Mouse (Mus musculus) neural tube, embryonic 11.5 days (tissue): ENCODE measurements around the gene Mdm4. TPM values are rescaled to one million over a fixed set of nuclear protein-coding genes. Genes with fewer than 3 reads are reported as not detected.

Experiments
- ATAC-seq: fragments of 200-750 bp; cut with Nextera tagmentation; 2 replicates; pipeline ENCODE4 v1.8.0; 2017; ENCODE audit warnings: moderate number of reproducible peaks, mild to moderate bottlenecking, moderate TSS enrichment, moderate library complexity; ENCODE audit not compliant: insufficient read depth, low FRiP score, low TSS enrichment
- DNase-seq: peaks from one replicate; pipeline ENCODE4 v3.0.0-alpha.2; 2015; ENCODE audit warnings: low spot score
- H3K27ac ChIP-seq: fragments of 300-500 bp; sonication (generic); 2 replicates; pipeline ENCODE4 v1.5.1; 2014; ENCODE audit warnings: low read depth, mild to moderate bottlenecking, low read length
- H3K27me3 ChIP-seq: fragments of 300-500 bp; sonication (generic); 2 replicates; pipeline ENCODE4 v1.6.1; 2014; ENCODE audit warnings: mild to moderate bottlenecking, low read length, mixed read lengths; ENCODE audit not compliant: control insufficient read depth, insufficient read depth
- H3K36me3 ChIP-seq: fragments of 300-500 bp; sonication (generic); 2 replicates; pipeline ENCODE4 v1.6.1; 2014; ENCODE audit warnings: mild to moderate bottlenecking, low read length, moderate library complexity, mixed read lengths; ENCODE audit not compliant: control insufficient read depth, insufficient read depth
- H3K4me1 ChIP-seq: fragments of 300-500 bp; sonication (generic); 2 replicates; pipeline ENCODE4 v1.6.1; 2014; ENCODE audit warnings: low read length, mixed read lengths; ENCODE audit not compliant: control insufficient read depth, insufficient read depth
- H3K4me2 ChIP-seq: fragments of 300-500 bp; sonication (generic); 2 replicates; pipeline ENCODE4 v1.6.1; 2014; ENCODE audit warnings: low read depth, mild to moderate bottlenecking, moderate library complexity
- H3K4me3 ChIP-seq: fragments of 300-500 bp; sonication (generic); 2 replicates; pipeline ENCODE4 v1.5.1; 2014; ENCODE audit warnings: low read depth, low read length
- H3K9ac ChIP-seq: fragments of 300-500 bp; sonication (generic); 2 replicates; pipeline ENCODE4 v1.6.1; 2014; ENCODE audit warnings: mild to moderate bottlenecking, low read length
- H3K9me3 ChIP-seq: fragments of 300-500 bp; sonication (generic); 2 replicates; pipeline ENCODE4 v1.6.1; 2016; ENCODE audit warnings: low read length; ENCODE audit not compliant: control insufficient read depth
- WGBS: fragments of 180-500 bp; shearing (Covaris S2); extraction: QIAGEN DNeasy Blood & Tissue Kit; methylation state at CpG from one replicate; pipeline ENCODE4 v1.1.7; 2014; 5-methylcytosine and 5-hydroxymethylcytosine counted together
- polyA plus RNA-seq: library from polyadenylated mRNA; unstranded; fragments of >200 nt; fragmentation: Nextera tagmentation; extraction: Ambion mirVana; gene quantifications from 2 replicates; pipeline ENCODE4 v1.2.1, GENCODE M21; 2014

Mdm4 gene
- polyA plus RNA-seq, 1 experiment from 2014 or later = 41.2 TPM

GRCm38 (mm10) chr1:133073327-133073856 lies 43.0 kb upstream of the Mdm4 start:
- WGBS = 58% methylated on average over 9 of the region's 9 CpGs
- H3K9ac ChIP-seq = no peak overlapping the region

GRCm38 (mm10) chr1:133071666-133072381 lies 41.5 kb upstream of the Mdm4 start:
- DNase-seq = no peak
- H3K4me1 ChIP-seq = peaks cover 6% of the 10 kb centered on the region
- H3K9me3 ChIP-seq = no peaks in the 10 kb centered on the region
- H3K4me3 ChIP-seq = no peak overlapping the region
- no peak overlapping the region for H3K4me2 ChIP-seq
- no peak overlapping the region for H3K9ac ChIP-seq
- no peak for ATAC-seq
- 82% methylated on average over 16 of the region's 16 CpGs for WGBS
- H3K27ac ChIP-seq = no peak overlapping the region
- peaks cover 2% of the 10 kb centered on the region for H3K36me3 ChIP-seq
- no peaks in the 10 kb centered on the region for H3K27me3 ChIP-seq

More at GRCm38 (mm10) chr1:133073327-133073856, 43.0 kb upstream of the Mdm4 start:
- Histone ChIP-seq H3K4me1 (peaks cover 15% of the 10 kb centered on the region), H3K4me3 (no peak overlapping the region), H3K36me3 (peaks cover 4% of the 10 kb centered on the region; the same call in 1 of the 2 replicates), H3K4me2 (no peak overlapping the region), H3K27me3 (no peaks in the 10 kb centered on the region), H3K9me3 (no peaks in the 10 kb centered on the region), H3K27ac (no peak overlapping the region)
- no peak for ATAC-seq
- DNase-seq = no peak

GRCm38 (mm10) chr1:133070157-133070556 lies 39.8 kb upstream of the Mdm4 start:
- Histone ChIP-seq H3K27me3 (no peaks in the 10 kb centered on the region), H3K4me1 (0 out of 2 replicates have a peak, but pooled peaks cover 3% of the 10 kb centered on the region), H3K4me3 (no peak overlapping the region), H3K4me2 (no peak overlapping the region), H3K9ac (no peak overlapping the region), H3K9me3 (no peaks in the 10 kb centered on the region), H3K36me3 (peaks cover 7% of the 10 kb centered on the region; the same call in 1 of the 2 replicates), H3K27ac (no peak overlapping the region)
- no peak for ATAC-seq
- DNase-seq = no peak
- 60% methylated on average over 5 of the region's 5 CpGs for WGBS

GRCm38 (mm10) chr1:133069275-133070120 lies 39.1 kb upstream of the Mdm4 start:
- Histone ChIP-seq H3K9me3 (no peaks in the 10 kb centered on the region), H3K27me3 (no peaks in the 10 kb centered on the region), H3K27ac (no peak overlapping the region), H3K9ac (no peak overlapping the region), H3K4me2 (no peak overlapping the region), H3K4me1 (0 out of 2 replicates have a peak, but pooled peaks cover 3% of the 10 kb centered on the region), H3K4me3 (no peak overlapping the region), H3K36me3 (peaks cover 5% of the 10 kb centered on the region; the same call in 1 of the 2 replicates)
- WGBS = 84% methylated on average over 12 of the region's 12 CpGs
- ATAC-seq = no peak
- no peak for DNase-seq

- H3K27ac ChIP-seq = no peak overlapping the region
- DNase-seq = no peak
These were observed 38.4 kb upstream of the Mdm4 start for GRCm38 (mm10) chr1:133068669-133069274.

GRCm38 (mm10) chr1:133068268-133068667 lies 37.9 kb upstream of the Mdm4 start:
- peaks cover 5% of the 10 kb centered on the region; the same call in 1 of the 2 replicates for H3K36me3 ChIP-seq
- 69% methylated on average over 5 of the region's 5 CpGs for WGBS
- H3K9ac ChIP-seq = no peak overlapping the region
- H3K4me3 ChIP-seq = no peak overlapping the region
- ATAC-seq (no peak), DNase-seq (no peak)
- H3K4me2 ChIP-seq = no peak overlapping the region
- no peaks in the 10 kb centered on the region for H3K27me3 ChIP-seq
- H3K4me1 ChIP-seq = 0 out of 2 replicates have a peak, but pooled peaks cover 3% of the 10 kb centered on the region
- H3K27ac ChIP-seq = no peak overlapping the region
- no peaks in the 10 kb centered on the region for H3K9me3 ChIP-seq

More at GRCm38 (mm10) chr1:133068669-133069274, 38.4 kb upstream of the Mdm4 start:
- Histone ChIP-seq H3K4me3 (no peak overlapping the region), H3K27me3 (no peaks in the 10 kb centered on the region), H3K9me3 (no peaks in the 10 kb centered on the region), H3K36me3 (peaks cover 5% of the 10 kb centered on the region; the same call in 1 of the 2 replicates), H3K4me2 (no peak overlapping the region), H3K4me1 (0 out of 2 replicates have a peak, but pooled peaks cover 3% of the 10 kb centered on the region), H3K9ac (no peak overlapping the region)
- no peak for ATAC-seq
- 91% methylated on average over 15 of the region's 15 CpGs for WGBS

GRCm38 (mm10) chr1:133063164-133063563 lies 32.8 kb upstream of the Mdm4 start:
- peaks cover 8% of the 10 kb centered on the region; the same call in 1 of the 2 replicates for H3K36me3 ChIP-seq

GRCm38 (mm10) chr1:133060681-133061080 lies 30.3 kb upstream of the Mdm4 start:
- H3K27ac ChIP-seq = no peak overlapping the region
- H3K27me3 ChIP-seq = no peaks in the 10 kb centered on the region
- no peak overlapping the region for H3K4me2 ChIP-seq
- DNase-seq (no peak), ATAC-seq (no peak)
- 0 out of 2 replicates have a peak, but pooled peaks cover 9% of the 10 kb centered on the region for H3K4me1 ChIP-seq
- no peaks in the 10 kb centered on the region for H3K9me3 ChIP-seq
- no peak overlapping the region for H3K9ac ChIP-seq
- H3K4me3 ChIP-seq = no peak overlapping the region
- 66% methylated on average over 4 of the region's 4 CpGs for WGBS
- 0 out of 2 replicates have a peak, but pooled peaks cover 2% of the 10 kb centered on the region for H3K36me3 ChIP-seq

More at GRCm38 (mm10) chr1:133063164-133063563, 32.8 kb upstream of the Mdm4 start:
- no peaks in the 10 kb centered on the region for H3K27me3 ChIP-seq
- no peak overlapping the region for H3K4me2 ChIP-seq
- no peaks in the 10 kb centered on the region for H3K9me3 ChIP-seq
- no peak for ATAC-seq
- H3K4me1 ChIP-seq = no peaks in the 10 kb centered on the region
- WGBS = 91% methylated on average over 6 of the region's 6 CpGs
- H3K9ac ChIP-seq = no peak overlapping the region
- no peak for DNase-seq
- no peak overlapping the region for H3K27ac ChIP-seq
- H3K4me3 ChIP-seq = no peak overlapping the region
